7 mouse cellular contexts compared by ENCODE assay signal in genomic region chr11:101986913-101987312, GRCm38 (mm10). TPM values are rescaled to one million over a fixed set of nuclear protein-coding genes. Genes with fewer than 3 reads are reported as not detected.
DNase-seq lines count a peak whose midpoint lies in the region; ATAC-seq and TF ChIP-seq lines count a peak whose summit lies in the region.

Gene Dusp3 (minus strand): TSS chr11:101987013.

- no peak within 1 kb of the TSS for H3K4me2 ChIP-seq in forebrain, embryonic 16.5 days (ENCODE audit: low read length)
- H3K4me2 ChIP-seq in hindbrain, embryonic 15.5 days, result peak within 1 kb of the TSS; percentile 16; the same call in 1 of the 2 replicates
- H3K4me2 ChIP-seq in midbrain, embryonic 13.5 days (replicated peaks), result no peak within 1 kb of the TSS

- H3K27ac ChIP-seq in testis, adult 2 months (ENCODE audit: control insufficient read depth, insufficient read depth, low read depth, low read length), result peak within 1 kb of the TSS; percentile 47; the same call in 1 of the 2 replicates
- no peak within 1 kb of the TSS for H3K27ac ChIP-seq in forebrain, embryonic 16.5 days (ENCODE audit: low read length)
- H3K27ac ChIP-seq in hindbrain, embryonic 15.5 days (replicated peaks), result no peak within 1 kb of the TSS
- H3K27ac ChIP-seq in midbrain, embryonic 13.5 days, result no peak within 1 kb of the TSS

- H3K9ac ChIP-seq in forebrain, embryonic 16.5 days (replicated peaks; ENCODE audit: low read depth, low read length), result no peak within 1 kb of the TSS
- no peak within 1 kb of the TSS for H3K9ac ChIP-seq in hindbrain, embryonic 15.5 days
- no peak within 1 kb of the TSS for H3K9ac ChIP-seq in midbrain, embryonic 13.5 days (replicated peaks)

- WGBS in forebrain, embryonic 16.5 days, result 60% methylated on average over 3 of the region's 3 CpGs
- WGBS in hindbrain, embryonic 15.5 days, result 87% methylated on average over 3 of the region's 3 CpGs
- 82% methylated on average over 3 of the region's 3 CpGs for WGBS in midbrain, embryonic 13.5 days

- H3K4me1 ChIP-seq in testis, adult 2 months (ENCODE audit: control insufficient read depth, insufficient read depth, low read length), result peaks cover 12% of the 10 kb centered on the region
- peaks cover 15% of the 10 kb centered on the region for H3K4me1 ChIP-seq in forebrain, embryonic 16.5 days (replicated peaks; ENCODE audit: control insufficient read depth, insufficient read depth, low read length)
- H3K4me1 ChIP-seq in hindbrain, embryonic 15.5 days (replicated peaks), result peaks cover 20% of the 10 kb centered on the region
- peaks cover 13% of the 10 kb centered on the region for H3K4me1 ChIP-seq in midbrain, embryonic 13.5 days (replicated peaks)

- no peaks in the 10 kb centered on the region for H3K36me3 ChIP-seq in testis, adult 2 months (ENCODE audit: control insufficient read depth, insufficient read depth, low read length)
- no peaks in the 10 kb centered on the region for H3K36me3 ChIP-seq in forebrain, embryonic 16.5 days (ENCODE audit: control insufficient read depth, insufficient read depth)
- no peaks in the 10 kb centered on the region for H3K36me3 ChIP-seq in hindbrain, embryonic 15.5 days
- H3K36me3 ChIP-seq in midbrain, embryonic 13.5 days, result no peaks in the 10 kb centered on the region

- TF ChIP-seq CTCF in testis, adult 2 months (IDR thresholded peaks at IDR 0.05; ENCODE audit: control insufficient read depth, insufficient read depth, insufficient replicate concordance, low read depth, low read length), result no peak

- H3K4me3 ChIP-seq in testis, adult 2 months (ENCODE audit: control insufficient read depth, low read depth, low read length), result peak within 1 kb of the TSS; percentile 87
- no peak within 1 kb of the TSS for H3K4me3 ChIP-seq in forebrain, embryonic 16.5 days (replicated peaks; ENCODE audit: low read length)
- no peak within 1 kb of the TSS for H3K4me3 ChIP-seq in hindbrain, embryonic 15.5 days
- H3K4me3 ChIP-seq in midbrain, embryonic 13.5 days (replicated peaks), result no peak within 1 kb of the TSS

- no peak for DNase-seq in testis, postnatal 14 days (ENCODE audit: low spot score)
- no peak for DNase-seq in cerebellum, adult 11-12 months
- no peak for DNase-seq in urinary bladder, postnatal 36 days (ENCODE audit: low spot score in 2 of 2)

- H3K27me3 ChIP-seq in testis, adult 2 months (ENCODE audit: control insufficient read depth, insufficient read depth, low read length), result no peaks in the 10 kb centered on the region
- peaks cover 3% of the 10 kb centered on the region; the same call in 1 of the 2 replicates for H3K27me3 ChIP-seq in forebrain, embryonic 16.5 days (replicated peaks; ENCODE audit: control insufficient read depth, insufficient read depth, low read length)
- no peaks in the 10 kb centered on the region for H3K27me3 ChIP-seq in hindbrain, embryonic 15.5 days
- peaks cover 21% of the 10 kb centered on the region for H3K27me3 ChIP-seq in midbrain, embryonic 13.5 days

- ATAC-seq in forebrain, embryonic 16.5 days, result no peak
- no peak for ATAC-seq in hindbrain, embryonic 15.5 days (ENCODE audit: low FRiP score, low read depth)
- ATAC-seq in midbrain, embryonic 13.5 days, result no peak

- no peak for TF ChIP-seq POLR2A in testis, adult 2 months (IDR thresholded peaks at IDR 0.05; ENCODE audit: control insufficient read depth, low read depth, low read length)

- H3K9me3 ChIP-seq in forebrain, embryonic 16.5 days (ENCODE audit: control insufficient read depth, low read length), result no peaks in the 10 kb centered on the region
- no peaks in the 10 kb centered on the region for H3K9me3 ChIP-seq in hindbrain, embryonic 15.5 days
- no peaks in the 10 kb centered on the region for H3K9me3 ChIP-seq in midbrain, embryonic 13.5 days

RNA-seq across cellular contexts. Expression of gene Dusp3, which starts in this region (rescaled TPM):
- 249 and 266 TPM in 2 replicates for polyA plus RNA-seq in testis, adult 2 months (2012; rRNA removed)
- 12.7 and 14.5 TPM in 2 replicates for polyA plus RNA-seq in forebrain, embryonic 16.5 days (2015; fragmentation: Nextera tagmentation; extraction: Ambion mirVana)
- 25.4 and 25.9 TPM in 2 replicates for polyA plus RNA-seq in hindbrain, embryonic 15.5 days (2015; fragmentation: Nextera tagmentation; extraction: Ambion mirVana)
- 11.3 and 11.8 TPM in 2 replicates for polyA plus RNA-seq in midbrain, embryonic 13.5 days (2015; fragmentation: Nextera tagmentation; extraction: Ambion mirVana)
